In genomic region chr9:63136241-63136640, GRCm38 (mm10) we compare ENCODE assay signal across 17 mouse cellular contexts. TPM values are rescaled to one million over a fixed set of nuclear protein-coding genes. Genes with fewer than 3 reads are reported as not detected.
DNase-seq lines count a peak whose midpoint lies in the region; ATAC-seq and TF ChIP-seq lines count a peak whose summit lies in the region.
"Had no signal": no experiment of that assay in that cellular context is flagged by ENCODE, and none has a peak within 500 bp of the region (broad histone marks: within the 10 kb centered on the region; RNA-seq: fewer than 3 reads in every experiment).

No protein-coding gene starts in this region.

- intact Hi-C loops in gastrocnemius, postnatal 36 days (cut with DNase I): loop anchor here (1.0 to 5.0 kb wide), 2 partner anchors 326 to 706 kb away; no protein-coding TSS in a partner anchor

- H3K4me1 ChIP-seq in forebrain, embryonic 11.5 days (replicated peaks; ENCODE audit: control insufficient read depth, insufficient read depth, low read length): peaks cover 21% of the 10 kb centered on the region
- peaks cover 6% of the 10 kb centered on the region for H3K4me1 ChIP-seq in forebrain, postnatal 0 days (ENCODE audit: insufficient read depth)
- H3K4me1 ChIP-seq in limb, embryonic 11.5 days (ENCODE audit: control insufficient read depth, insufficient read depth, low read length): peaks cover 9% of the 10 kb centered on the region
- H3K4me1 ChIP-seq in limb, embryonic 10.5 days: peaks cover 83% of the 10 kb centered on the region
- H3K4me1 ChIP-seq in CH12.LX (ENCODE audit: control insufficient read depth in 1 of 2, insufficient read depth in 2 of 2): peaks cover 3 to 46% of the 10 kb centered on the region in 2 experiments; a peak in 2 of 4 replicates
- H3K4me1 ChIP-seq in limb, embryonic 14.5 days (ENCODE audit: control insufficient read depth, insufficient read depth, low read length): peaks cover 13% of the 10 kb centered on the region

- ATAC-seq in forebrain, embryonic 11.5 days (replicated peaks; ENCODE audit: low FRiP score): no peak
- no peak for ATAC-seq in forebrain, postnatal 0 days
- no peak for ATAC-seq in limb, embryonic 11.5 days (ENCODE audit: insufficient number of reproducible peaks, low FRiP score, low TSS enrichment, low read depth)
- ATAC-seq in limb, embryonic 14.5 days (ENCODE audit: low FRiP score, low read depth): no peak
- ATAC-seq: intestine, embryonic 15.5 days; liver, embryonic 12.5 days had no signal

- no peak overlapping the region for H3K9ac ChIP-seq in forebrain, embryonic 11.5 days (ENCODE audit: low read length)
- H3K9ac ChIP-seq in forebrain, postnatal 0 days: no peak overlapping the region
- H3K9ac ChIP-seq in limb, embryonic 11.5 days (ENCODE audit: low read length): no peak overlapping the region
- H3K9ac ChIP-seq in CH12.LX (ENCODE audit: insufficient read depth, low read depth): no peak overlapping the region
- no peak overlapping the region for H3K9ac ChIP-seq in limb, embryonic 14.5 days (ENCODE audit: low read depth, low read length, severe bottlenecking)
- H3K9ac ChIP-seq: hindbrain, embryonic 14.5 days; intestine, embryonic 15.5 days; liver, embryonic 12.5 days; midbrain, embryonic 12.5 days had no signal

- in situ Hi-C loops in CH12.LX (cut with MboI; ENCODE audit: low pct_ligation_motif_present, low pct_unique_long_range_greater_than_20kb, low sequenced_read_pairs): loop anchor here (10.0 kb wide), 3 partner anchors 329 to 709 kb away; no protein-coding TSS in a partner anchor

- H3K36me3 ChIP-seq in forebrain, embryonic 11.5 days (ENCODE audit: control insufficient read depth, insufficient read depth, low read length): no peaks in the 10 kb centered on the region
- no peaks in the 10 kb centered on the region for H3K36me3 ChIP-seq in forebrain, postnatal 0 days (ENCODE audit: insufficient read depth)
- no peaks in the 10 kb centered on the region for H3K36me3 ChIP-seq in limb, embryonic 11.5 days (ENCODE audit: control insufficient read depth, insufficient read depth, low read length)
- H3K36me3 ChIP-seq in limb, embryonic 10.5 days: no peaks in the 10 kb centered on the region
- H3K36me3 ChIP-seq in CH12.LX (replicated peaks in 1 of 2; ENCODE audit: control insufficient read depth in 1 of 2, insufficient read depth in 1 of 2, low read length in 1 of 2): no peaks in the 10 kb centered on the region
- H3K36me3 ChIP-seq in limb, embryonic 14.5 days (ENCODE audit: control insufficient read depth, insufficient read depth, low read length): no peaks in the 10 kb centered on the region
- H3K36me3 ChIP-seq: G1E; heart, embryonic 12.5 days; intestine, embryonic 15.5 days; liver, embryonic 12.5 days; midbrain, embryonic 12.5 days had no signal

- no peak overlapping the region for H3K27ac ChIP-seq in forebrain, embryonic 11.5 days (ENCODE audit: low read depth, low read length)
- H3K27ac ChIP-seq in forebrain, postnatal 0 days (ENCODE audit: low read depth, low read length): no peak overlapping the region
- H3K27ac ChIP-seq in limb, embryonic 11.5 days (replicated peaks; ENCODE audit: low read depth, low read length): no peak overlapping the region
- H3K27ac ChIP-seq in limb, embryonic 10.5 days: no peak overlapping the region
- no peak overlapping the region for H3K27ac ChIP-seq in CH12.LX (ENCODE audit: insufficient read depth, low read depth)
- H3K27ac ChIP-seq in limb, embryonic 14.5 days (replicated peaks; ENCODE audit: low read depth, low read length): no peak overlapping the region
- H3K27ac ChIP-seq: intestine, embryonic 15.5 days; liver, embryonic 12.5 days; midbrain, embryonic 12.5 days had no signal

- TF ChIP-seq EP300 in CH12.LX (IDR thresholded peaks at IDR 0.05; ENCODE audit: low read length): no peak

- no peaks in the 10 kb centered on the region for H3K79me2 ChIP-seq in CH12.LX (replicated peaks; ENCODE audit: control insufficient read depth, extremely low read depth, insufficient read depth, poor library complexity, severe bottlenecking)

- no peak for TF ChIP-seq CTCF in forebrain, postnatal 0 days (IDR thresholded peaks at IDR 0.05; ENCODE audit: low read depth)
- no peak for TF ChIP-seq CTCF in CH12.LX (conservative IDR thresholded peaks at IDR 0.05 in 1 of 2, IDR thresholded peaks at IDR 0.05 in 1 of 2; ENCODE audit: low read depth in 2 of 2, low read length in 2 of 2)

- H3K4me2 ChIP-seq in forebrain, embryonic 11.5 days (ENCODE audit: low read depth, low read length, severe bottlenecking): no peak overlapping the region
- no peak overlapping the region for H3K4me2 ChIP-seq in forebrain, postnatal 0 days (ENCODE audit: low read depth)
- no peak overlapping the region for H3K4me2 ChIP-seq in limb, embryonic 11.5 days (ENCODE audit: low read depth, severe bottlenecking)
- H3K4me2 ChIP-seq in CH12.LX (ENCODE audit: insufficient read depth, low read depth, poor library complexity, severe bottlenecking): peak overlapping the region; percentile 34
- H3K4me2 ChIP-seq in limb, embryonic 14.5 days (replicated peaks; ENCODE audit: low read depth, low read length, severe bottlenecking): peak overlapping the region; percentile 51; the same call in 1 of the 2 replicates

- no peaks in the 10 kb centered on the region for H3K9me3 ChIP-seq in forebrain, embryonic 11.5 days (ENCODE audit: control insufficient read depth, low read length)
- H3K9me3 ChIP-seq in forebrain, postnatal 0 days (ENCODE audit: low read length): no peaks in the 10 kb centered on the region
- H3K9me3 ChIP-seq in limb, embryonic 11.5 days (ENCODE audit: control insufficient read depth, low read length): no peaks in the 10 kb centered on the region
- H3K9me3 ChIP-seq in limb, embryonic 10.5 days (replicated peaks): no peaks in the 10 kb centered on the region
- no peaks in the 10 kb centered on the region for H3K9me3 ChIP-seq in CH12.LX (replicated peaks; ENCODE audit: low read length)
- H3K9me3 ChIP-seq in limb, embryonic 14.5 days (ENCODE audit: control insufficient read depth, low read length): no peaks in the 10 kb centered on the region
- H3K9me3 ChIP-seq: G1E; heart, embryonic 12.5 days; intestine, embryonic 15.5 days; liver, embryonic 12.5 days; midbrain, embryonic 12.5 days had no signal

- peaks cover 79% of the 10 kb centered on the region for H3K27me3 ChIP-seq in forebrain, embryonic 11.5 days (ENCODE audit: control insufficient read depth, insufficient read depth, low read length)
- peaks cover 72% of the 10 kb centered on the region for H3K27me3 ChIP-seq in forebrain, postnatal 0 days (ENCODE audit: insufficient read depth, low read length)
- H3K27me3 ChIP-seq in limb, embryonic 11.5 days (ENCODE audit: control insufficient read depth, insufficient read depth, low read length): peaks cover 69% of the 10 kb centered on the region
- peaks cover 85% of the 10 kb centered on the region for H3K27me3 ChIP-seq in limb, embryonic 10.5 days (ENCODE audit: low read depth, poor library complexity, severe bottlenecking)
- H3K27me3 ChIP-seq in CH12.LX (replicated peaks): peaks cover 20% of the 10 kb centered on the region
- peaks cover 69% of the 10 kb centered on the region for H3K27me3 ChIP-seq in limb, embryonic 14.5 days (ENCODE audit: control insufficient read depth, insufficient read depth, low read length)

- no peak overlapping the region for H3K4me3 ChIP-seq in forebrain, embryonic 11.5 days (ENCODE audit: low read depth, low read length)
- no peak overlapping the region for H3K4me3 ChIP-seq in forebrain, postnatal 0 days (ENCODE audit: low read depth, low read length)
- no peak overlapping the region for H3K4me3 ChIP-seq in limb, embryonic 11.5 days (ENCODE audit: low read depth, low read length)
- H3K4me3 ChIP-seq in limb, embryonic 10.5 days: no peak overlapping the region
- no peak overlapping the region for H3K4me3 ChIP-seq in CH12.LX (replicated peaks in 1 of 3; ENCODE audit: low read depth in 2 of 3, low read length in 2 of 3, poor library complexity in 1 of 3)
- no peak overlapping the region for H3K4me3 ChIP-seq in limb, embryonic 14.5 days (replicated peaks; ENCODE audit: low read length)
- H3K4me3 ChIP-seq: myocyte had no signal

- TF ChIP-seq RAD21 in CH12.LX (IDR thresholded peaks at IDR 0.05; ENCODE audit: low read depth, low read length): no peak

- dilution Hi-C loops in CH12.LX (cut with MboI; ENCODE audit: extremely low pct_ligation_motif_present, extremely low pct_unique_long_range_greater_than_20kb, low sequenced_read_pairs): no loop called here

- 2% methylated on average over 8 of the region's 8 CpGs for WGBS in forebrain, embryonic 11.5 days
- 5% methylated on average over 8 of the region's 8 CpGs for WGBS in forebrain, postnatal 0 days
- 6% methylated on average over 8 of the region's 8 CpGs for WGBS in limb, embryonic 11.5 days
- 6% methylated on average over 8 of the region's 8 CpGs for WGBS in limb, embryonic 10.5 days
- 5% methylated on average over 8 of the region's 8 CpGs for WGBS in limb, embryonic 14.5 days

- DNase-seq in forebrain, embryonic 11.5 days (ENCODE audit: low spot score): peak; percentile 46
- DNase-seq in forebrain, postnatal 0 days: no peak
- DNase-seq in limb, embryonic 11.5 days (ENCODE audit: low spot score): peak; percentile 35
- DNase-seq in limb, embryonic 10.5 days (ENCODE audit: low spot score): no peak
- DNase-seq in CH12.LX (ENCODE audit: extremely low read depth): no peak
- no peak for DNase-seq in limb, embryonic 14.5 days (ENCODE audit: low spot score)
- DNase-seq in gastrocnemius, postnatal 36 days: no peak
- DNase-seq: gastrocnemius, postnatal 14 days; left cerebral cortex, postnatal 4 days had no signal

- TF ChIP-seq POLR2A in CH12.LX (IDR thresholded peaks at IDR 0.05; ENCODE audit: low read depth, low read length): no peak
- no peak for TF ChIP-seq POLR2A in limb, embryonic 14.5 days (IDR thresholded peaks at IDR 0.05; ENCODE audit: borderline replicate concordance, extremely low read depth, insufficient read depth, insufficient read length)

TF ChIP-seq in CH12.LX, 34 proteins besides CTCF, POLR2A, EP300 and RAD21:
- no peak for TF ChIP-seq JUND (conservative IDR thresholded peaks at IDR 0.05; ENCODE audit: low read depth, low read length)

RNA-seq across cellular contexts. Expression of gene Skor1, which starts 12.5 kb away (rescaled TPM):
- polyA plus RNA-seq in forebrain, embryonic 11.5 days (2014; fragmentation: Nextera tagmentation; extraction: Ambion mirVana): 0.33 and 0.43 TPM in 2 replicates
- total RNA-seq in forebrain, postnatal 0 days (2014; rRNA removed): 0.69 and 1.0 TPM in 2 replicates
- 0.30 and 0.35 TPM in 2 replicates for polyA plus RNA-seq in forebrain, postnatal 0 days (2015; fragmentation: Nextera tagmentation; extraction: Ambion mirVana)
- polyA plus RNA-seq in limb, embryonic 11.5 days (2014; fragmentation: Nextera tagmentation; extraction: Ambion mirVana): 0.12 TPM in 1 of 2 replicates, not detected in the other
- polyA plus RNA-seq in limb, embryonic 10.5 days (2016; fragmentation: Nextera tagmentation; extraction: Ambion mirVana): 0.10 and 0.14 TPM in 2 replicates
- total RNA-seq in CH12.LX (2012; rRNA removed) (not detected in 2 replicates), CH12.LX (2014; rRNA removed) (not detected in 2 replicates)
- polyA plus RNA-seq in CH12.LX (2012; ENCODE audit: insufficient read length, low read depth): not detected in 2 replicates
- 0.11 and 0.24 TPM in 2 replicates for polyA plus RNA-seq in limb, embryonic 14.5 days (2012; rRNA removed)
- polyA plus RNA-seq in limb, embryonic 14.5 days (2014; fragmentation: Nextera tagmentation; extraction: Ambion mirVana): 0.08 TPM in 1 of 2 replicates, not detected in the other
- total RNA-seq in gastrocnemius, postnatal 36 days (2021): under 1 TPM; 0.08 to 0.10 TPM
- total RNA-seq: heart, adult 18-20 months had no signal
- polyA plus RNA-seq: G1E; heart, embryonic 12.5 days; intestine, embryonic 15.5 days; liver, embryonic 12.5 days had no signal

Comparison
In these comparisons a context has a peak if more than half of its experiments do, and no peak if none do; other contexts are left out.
1. DNase-seq: peak in forebrain, embryonic 11.5 days (single experiment) and limb, embryonic 11.5 days (single experiment); none in forebrain, postnatal 0 days (single experiment), limb, embryonic 10.5 days (single experiment), CH12.LX (single experiment), limb, embryonic 14.5 days (single experiment) and gastrocnemius, postnatal 36 days (0 of 2).
2. H3K4me2 ChIP-seq: peak in CH12.LX (single experiment) and limb, embryonic 14.5 days (single experiment); none in forebrain, embryonic 11.5 days (single experiment), forebrain, postnatal 0 days (single experiment) and limb, embryonic 11.5 days (single experiment).